Mouse (Mus musculus): ENCODE results near the gene Prpf6. TPM values are rescaled to one million over a fixed set of nuclear protein-coding genes. Genes with fewer than 3 reads are reported as not detected.
A peak's percentile ranks its signal among the peaks of the same experiment; 100 is the strongest.

Prpf6 gene
- total RNA-seq, 4 experiments from 2014 or later: 34.3 to 42.6 (median 35.0) TPM

- no peak for DNase-seq (ENCODE audit: low spot score)
Observed at GRCm38 (mm10) chr2:181580131-181580772, 11.4 kb upstream of the Prpf6 start.

- peak; percentile 85 for DNase-seq (ENCODE audit: low spot score)
Observed at GRCm38 (mm10) chr2:181581016-181581401, 10.7 kb upstream of the Prpf6 start.

GRCm38 (mm10) chr2:181581402-181582120 is 10.1 kb upstream of the Prpf6 start:
- DNase-seq (ENCODE audit: low spot score): peak; percentile 83

DNA sequence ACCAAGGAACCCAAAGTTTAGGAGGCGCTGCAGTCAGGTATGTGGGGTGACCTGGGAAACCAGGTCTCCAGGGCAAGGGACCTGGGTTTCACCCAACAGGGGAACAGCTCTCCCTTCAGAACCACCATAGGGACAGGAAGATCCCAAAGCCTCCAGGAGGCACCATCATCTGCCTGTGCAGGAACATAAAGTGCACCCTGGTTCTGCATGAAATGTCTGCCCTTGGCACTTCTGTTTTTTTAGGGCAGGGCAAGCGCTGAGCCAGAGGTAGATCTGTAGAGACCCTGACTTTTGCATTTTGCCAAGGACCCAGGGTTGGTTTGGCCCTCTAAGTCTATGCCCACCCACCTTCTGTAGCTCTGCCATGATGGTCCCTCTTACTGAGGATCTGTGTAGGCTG is 9.3 kb upstream of the Prpf6 start:
- DNase-seq (ENCODE audit: low spot score): no peak

GRCm38 (mm10) chr2:181582939-181583338 is 8.7 kb upstream of the Prpf6 start:
- DNase-seq (ENCODE audit: low spot score): no peak

DNA sequence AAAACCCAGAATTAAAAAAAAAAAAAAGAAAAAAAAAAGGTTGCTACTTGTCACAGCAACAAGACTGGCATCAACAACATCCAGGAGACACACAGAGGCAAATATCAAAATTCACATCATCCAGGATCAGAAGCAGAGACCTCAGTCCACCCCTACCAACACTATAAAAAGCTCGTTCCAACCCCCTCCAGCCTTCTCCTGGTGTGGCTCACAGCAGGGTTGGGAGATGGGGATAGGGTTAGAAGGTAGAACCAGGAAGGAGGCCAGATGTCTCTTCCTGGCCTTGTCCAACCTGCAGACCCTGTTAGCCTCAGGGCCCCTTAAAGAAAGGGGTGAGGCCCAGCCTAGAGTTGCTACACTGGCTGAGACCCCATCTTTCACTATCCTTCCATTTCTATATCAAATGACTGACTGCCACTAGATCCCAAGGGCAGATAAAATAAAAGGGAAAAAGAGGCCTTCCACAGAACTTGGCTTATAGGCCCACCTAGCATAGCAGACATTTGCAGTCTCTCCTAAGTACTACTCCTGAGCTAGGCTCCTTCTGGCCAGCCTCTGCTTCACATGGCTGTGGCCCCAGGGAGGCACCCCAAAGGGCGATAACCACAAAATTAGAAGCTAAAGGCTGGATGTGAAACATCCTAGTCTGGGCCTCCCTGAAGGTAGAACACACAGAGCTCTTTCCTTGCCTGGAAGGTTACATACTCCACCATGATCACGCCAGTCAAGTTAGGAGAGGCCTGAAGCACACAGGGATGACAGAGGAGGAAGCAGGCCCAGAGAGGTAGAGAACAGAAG is 8.0 kb upstream of the Prpf6 start:
- no peak for DNase-seq (ENCODE audit: low spot score)

DNA sequence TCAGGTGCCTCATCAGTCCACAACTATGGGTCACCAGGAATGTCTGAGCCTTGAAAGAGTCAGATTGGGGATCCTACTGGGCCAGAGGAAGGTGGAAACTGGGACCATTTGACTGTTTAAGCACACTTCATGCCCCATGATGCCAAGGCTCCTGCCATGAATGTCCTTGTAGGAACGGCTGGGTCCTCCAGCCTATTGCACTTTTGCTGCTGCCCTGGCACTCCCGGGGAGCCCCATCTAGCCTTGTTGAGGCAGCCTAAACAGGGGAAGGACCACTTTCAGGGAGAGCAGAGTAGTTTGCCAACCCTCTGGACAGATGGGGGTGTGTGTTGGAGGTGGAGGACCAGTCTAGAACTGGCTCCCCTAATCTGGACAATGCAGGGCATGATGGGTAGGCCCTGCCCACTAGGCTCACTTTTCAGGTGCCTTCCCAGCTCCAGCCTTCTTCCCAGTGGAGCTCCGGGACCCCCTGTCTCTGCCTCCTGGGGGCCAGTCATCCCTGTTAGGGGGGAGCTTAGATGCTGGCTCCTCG is 7.2 kb upstream of the Prpf6 start, which contains the start of gene Uckl1:
Gene Uckl1 (minus strand): TSS at position 482 of the 532 bp plus-strand sequence.
- DNase-seq (ENCODE audit: low spot score): no peak

- DNase-seq (ENCODE audit: low spot score): no peak
Observed at GRCm38 (mm10) chr2:181585506-181585905, 6.2 kb upstream of the Prpf6 start.

DNA sequence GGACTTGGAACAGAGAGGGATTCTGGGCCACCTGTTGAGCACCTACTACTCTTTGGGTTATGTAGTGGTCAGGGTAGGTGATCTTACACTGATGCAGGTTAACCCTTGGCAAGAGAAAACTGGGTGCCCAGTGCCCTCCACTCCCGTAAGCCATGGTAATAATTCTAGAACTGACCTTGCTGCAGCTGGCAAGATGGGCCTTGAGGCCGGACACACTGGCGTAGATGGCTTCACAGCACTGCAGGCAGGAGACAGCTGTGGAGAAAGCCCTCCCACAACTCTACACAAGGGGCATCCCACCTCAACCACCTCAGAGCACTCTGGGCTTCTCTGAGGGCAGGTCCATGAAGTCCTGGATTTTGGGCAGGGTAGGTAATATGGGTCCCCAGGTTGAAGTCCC is 5.5 kb upstream of the Prpf6 start:
- no peak for DNase-seq (ENCODE audit: low spot score)

DNA sequence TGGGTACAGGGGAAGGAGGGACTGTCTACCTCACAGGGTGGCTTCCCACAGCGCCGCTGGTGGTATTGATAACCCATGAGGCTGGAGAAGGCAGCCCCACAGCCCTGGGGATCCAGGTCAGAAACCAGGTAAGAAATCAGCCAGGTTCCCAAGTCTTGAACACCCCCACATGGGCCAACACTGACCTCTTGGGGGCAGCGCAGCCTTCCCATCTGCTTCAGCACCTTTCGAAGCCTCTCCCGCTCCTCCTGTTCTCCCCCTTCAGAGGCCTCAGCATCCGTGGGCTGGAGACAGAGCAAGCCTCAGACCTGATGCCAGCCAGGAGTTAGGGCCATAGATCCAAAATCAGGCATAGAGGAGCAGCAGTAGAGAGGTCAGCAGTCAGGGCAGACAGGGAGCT is 3.9 kb upstream of the Prpf6 start:
- DNase-seq (ENCODE audit: low spot score): no peak

DNA sequence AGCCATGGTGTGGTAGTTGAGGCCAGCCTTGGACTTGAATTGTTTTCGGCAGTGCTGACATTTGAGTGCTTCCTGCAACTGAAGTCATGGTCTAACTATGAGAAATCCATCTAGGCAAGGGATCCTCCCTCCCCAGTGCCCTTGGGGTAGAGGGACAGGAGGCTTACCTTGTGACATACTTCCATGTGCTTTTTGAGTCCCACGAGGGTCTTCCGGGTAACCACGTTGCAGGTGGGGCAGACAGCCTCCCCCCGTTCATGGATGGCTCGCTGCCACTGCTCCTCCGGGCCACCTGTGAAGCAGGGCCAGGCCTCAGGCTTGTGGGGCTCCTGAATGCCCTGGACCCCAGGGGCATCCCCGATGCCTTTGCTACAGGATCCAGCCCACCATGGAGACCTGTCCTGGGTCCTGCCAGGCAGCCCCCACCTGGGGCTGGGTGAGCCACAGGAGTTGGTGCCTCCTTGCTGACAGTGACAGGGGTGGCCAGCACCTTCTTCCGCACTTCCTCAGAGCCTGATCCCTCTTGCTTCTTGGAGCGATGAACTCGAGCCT is 3.4 kb upstream of the Prpf6 start:
- DNase-seq (ENCODE audit: low spot score): no peak

DNA sequence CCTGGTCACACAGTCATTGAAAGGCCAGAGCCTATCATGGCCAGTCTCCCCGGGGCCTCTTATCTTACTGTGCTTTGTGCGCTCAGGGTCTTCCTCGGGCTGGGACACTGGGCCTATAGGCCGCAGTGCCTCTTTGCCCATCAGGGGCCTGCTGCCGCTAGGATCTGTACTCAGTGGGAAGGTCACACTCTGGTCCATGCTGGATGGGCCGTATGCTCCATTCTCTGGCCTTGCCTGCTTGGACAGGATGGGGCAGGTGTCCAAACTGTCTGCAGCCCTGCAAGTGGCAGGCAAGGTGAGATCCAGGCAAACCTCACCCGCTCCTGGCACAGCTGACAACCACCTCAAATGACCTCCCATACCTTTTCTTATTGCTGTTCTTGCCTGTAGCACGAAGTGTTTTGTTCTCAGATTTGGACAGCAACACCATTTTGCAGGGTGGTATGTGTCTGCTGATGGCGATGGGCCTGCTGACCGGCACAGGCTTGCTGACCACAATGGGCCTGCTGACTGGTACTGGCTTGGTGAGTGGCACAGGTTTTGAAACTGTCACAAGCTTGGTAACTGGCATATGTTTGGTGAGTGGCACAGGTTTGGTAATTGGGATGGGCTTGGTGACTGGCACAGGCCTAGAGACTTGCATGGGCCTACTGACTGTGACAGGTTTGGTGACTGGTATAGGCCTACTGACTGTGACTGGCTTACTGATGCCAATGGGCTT is 2.5 kb upstream of the Prpf6 start:
- DNase-seq (ENCODE audit: low spot score): no peak

DNA sequence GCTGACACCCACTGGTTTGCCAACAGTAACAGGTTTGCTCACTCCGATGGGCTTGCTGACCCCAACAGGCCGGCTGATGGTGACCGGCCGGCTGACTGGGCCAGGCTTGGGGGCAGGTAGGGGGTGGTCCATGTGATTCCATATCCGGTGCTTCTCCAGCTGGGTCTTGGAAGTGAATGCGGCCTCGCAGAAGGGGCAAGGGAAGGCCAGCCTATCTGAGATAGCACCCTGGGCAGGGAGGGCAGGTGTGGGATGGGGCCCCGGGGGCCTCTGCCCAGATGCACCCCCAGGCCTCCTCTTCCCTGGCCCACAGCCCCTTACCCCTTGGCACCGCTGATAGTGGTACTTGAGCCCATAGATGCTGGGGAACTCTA is 1.9 kb upstream of the Prpf6 start:
- no peak for DNase-seq (ENCODE audit: low spot score)

DNA sequence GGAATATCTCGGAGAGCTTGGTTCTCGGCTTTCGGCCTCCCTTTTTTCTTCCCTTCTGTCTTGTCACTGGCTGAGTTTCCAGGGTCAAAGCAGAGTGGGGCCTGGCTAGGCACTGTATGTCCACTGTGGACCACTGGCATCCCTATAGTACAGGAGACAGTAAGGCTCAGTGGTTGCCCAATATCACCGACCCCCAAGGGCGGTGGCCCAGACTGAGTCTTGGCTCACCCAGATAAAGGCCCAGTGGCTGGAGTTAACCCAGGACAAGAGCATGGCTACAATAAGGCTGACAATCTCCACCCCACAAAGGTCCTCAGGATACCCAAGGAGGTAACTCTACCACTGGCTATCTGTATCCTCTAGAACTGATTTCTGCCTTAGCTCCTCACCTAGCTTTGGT is 1.2 kb upstream of the Prpf6 start:
- DNase-seq (ENCODE audit: low spot score): no peak

GRCm38 (mm10) chr2:181592231-181593041 is 768 bp downstream of the Prpf6 start, which contains the start of gene Zfp512b:
Gene Zfp512b, minus strand, starts transcription at chr2:181592803.
- DNase-seq (ENCODE audit: low spot score): no peak

DNA sequence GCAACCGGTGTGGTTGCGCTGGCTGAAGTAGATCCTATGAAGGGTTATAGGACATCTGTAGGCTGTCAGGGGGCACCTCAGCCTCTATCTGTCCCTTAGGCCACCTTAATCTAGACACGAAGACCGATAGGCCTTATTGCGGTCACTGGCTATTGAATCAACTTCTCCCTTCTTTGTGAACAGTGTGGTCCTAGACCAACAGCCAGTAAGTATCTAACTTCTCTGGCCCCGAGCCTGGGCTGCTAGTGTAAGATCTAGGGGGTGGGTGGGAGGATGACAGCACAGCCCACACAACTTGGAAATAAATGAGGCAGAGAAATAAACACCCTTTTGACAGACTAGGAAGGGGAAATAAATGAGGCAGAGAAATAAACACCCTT is 1.4 kb downstream of the Prpf6 start:
- DNase-seq (ENCODE audit: low spot score): no peak

GRCm38 (mm10) chr2:181593937-181594336 is 2.3 kb downstream of the Prpf6 start:
- no peak for DNase-seq (ENCODE audit: low spot score)

DNA sequence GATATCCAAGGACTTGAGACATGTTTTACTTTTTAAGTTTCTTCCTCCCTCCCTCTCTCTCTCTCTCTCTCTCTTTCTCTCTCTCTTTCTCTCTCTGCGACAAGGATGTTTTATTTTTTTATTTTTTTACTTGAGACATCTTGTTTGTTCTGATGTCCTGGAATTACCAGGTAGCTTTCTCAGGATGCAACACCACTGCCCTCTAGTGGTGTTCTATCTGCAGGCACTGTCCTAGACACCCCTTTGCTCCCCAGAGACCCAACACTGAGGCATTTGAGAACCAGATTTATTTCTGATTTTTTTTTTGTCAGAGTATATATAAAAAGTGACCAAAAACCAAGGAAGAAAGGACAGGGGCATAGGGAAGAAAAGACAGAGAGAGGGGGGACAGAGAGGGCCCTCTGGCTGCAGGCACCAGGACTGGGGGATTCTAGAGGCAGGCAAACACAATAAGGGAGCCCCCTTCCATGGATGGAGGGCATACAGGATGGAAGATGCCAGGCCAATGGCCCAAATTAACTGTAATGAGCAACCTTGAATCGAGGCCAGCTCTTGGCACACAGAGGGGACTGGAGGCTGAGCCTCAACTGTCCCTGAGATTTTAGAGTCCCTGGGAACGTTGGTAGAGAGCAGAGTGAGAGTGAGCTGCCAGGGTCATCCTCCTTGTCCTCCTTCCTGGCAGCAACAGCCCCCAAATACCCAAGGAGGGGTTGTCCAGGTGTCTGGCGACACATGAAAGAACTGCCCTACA is 3.5 kb downstream of the Prpf6 start:
- no peak for DNase-seq (ENCODE audit: low spot score)

- DNase-seq (ENCODE audit: low spot score): no peak
Observed at GRCm38 (mm10) chr2:181596221-181596960, 4.7 kb downstream of the Prpf6 start.

All from heart, adult 8-10 months (tissue).